Mouse (Mus musculus) ovary, postnatal 14 days (tissue): ENCODE measurements around the gene Noc2l.

Source experiments
- DNase-seq: peaks from one replicate; pipeline ENCODE4 v3.0.0; 2022; ENCODE audit warnings: low spot score

Gene Noc2l

DNA sequence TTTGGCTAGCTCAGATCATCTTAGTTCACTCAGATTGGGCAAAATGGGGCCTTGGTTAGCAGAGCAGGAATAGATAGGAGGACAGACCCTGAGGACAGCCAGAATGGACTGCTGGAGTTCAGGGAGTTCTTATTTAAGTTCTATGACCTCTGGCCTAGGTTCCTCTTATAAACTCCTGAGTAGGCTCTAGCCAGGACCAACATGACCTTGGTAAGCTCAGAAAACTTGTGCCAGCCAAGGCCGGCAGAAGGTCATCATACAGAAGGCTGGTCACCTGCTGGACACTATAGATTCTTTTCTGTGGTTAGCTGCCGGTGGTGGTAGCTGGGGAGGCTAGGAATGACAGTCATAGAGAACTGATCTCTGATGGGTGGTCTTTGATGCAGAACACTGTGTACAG, 19.6 kb upstream of the Noc2l start:
- DNase-seq, result no peak

DNA sequence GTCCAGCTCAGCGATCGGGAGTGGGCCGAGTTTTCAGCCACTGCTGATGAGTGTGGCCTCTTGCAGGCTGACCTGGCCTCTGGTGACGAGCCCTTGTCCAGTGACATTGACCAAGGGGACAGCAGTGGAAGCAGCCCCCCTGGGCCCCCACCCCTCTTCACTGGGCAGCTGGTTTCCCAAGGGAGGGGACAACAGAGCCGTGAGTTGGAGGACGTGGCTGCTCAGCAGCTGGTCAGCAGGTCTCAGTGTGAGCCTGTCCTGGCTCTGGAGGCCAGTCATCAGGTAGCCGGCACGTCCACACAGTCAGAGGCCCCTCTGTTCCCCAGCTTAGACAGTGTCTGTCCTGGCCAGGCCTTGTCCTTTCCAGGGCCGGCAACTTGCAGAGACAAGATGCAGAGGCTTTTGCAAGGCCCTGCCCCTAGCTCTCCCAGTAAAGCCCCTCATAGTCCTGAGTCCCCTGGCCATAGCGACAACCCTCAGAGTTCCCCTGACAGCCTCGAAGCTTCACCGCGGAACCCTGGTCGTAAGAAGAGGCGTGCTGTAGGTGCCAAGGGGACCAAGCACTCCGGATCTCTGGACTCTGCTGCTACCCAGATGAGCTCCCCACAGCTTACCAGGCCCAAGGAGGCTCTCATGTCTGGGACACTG, 18.7 kb upstream of the Noc2l start:
- DNase-seq, result no peak

DNA sequence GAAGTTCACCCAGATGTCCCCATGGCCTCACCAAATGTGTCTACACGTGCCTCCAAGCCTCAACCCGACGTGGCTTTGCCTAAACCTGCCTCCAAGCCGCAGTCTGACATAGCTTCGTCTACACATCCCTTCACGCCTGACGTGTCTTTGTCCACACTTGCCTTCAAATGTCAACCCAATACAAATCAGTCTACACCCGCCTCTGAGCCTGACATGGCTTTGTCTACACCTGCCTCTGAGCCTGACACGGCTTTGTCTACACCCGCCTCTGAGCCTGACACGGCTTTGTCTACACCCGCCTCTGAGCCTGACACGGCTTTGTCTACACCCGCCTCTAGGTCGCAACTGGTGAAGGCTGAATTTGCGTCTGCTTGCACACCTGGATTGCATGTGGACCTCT, 18.0 kb upstream of the Noc2l start:
- DNase-seq, result no peak

DNA sequence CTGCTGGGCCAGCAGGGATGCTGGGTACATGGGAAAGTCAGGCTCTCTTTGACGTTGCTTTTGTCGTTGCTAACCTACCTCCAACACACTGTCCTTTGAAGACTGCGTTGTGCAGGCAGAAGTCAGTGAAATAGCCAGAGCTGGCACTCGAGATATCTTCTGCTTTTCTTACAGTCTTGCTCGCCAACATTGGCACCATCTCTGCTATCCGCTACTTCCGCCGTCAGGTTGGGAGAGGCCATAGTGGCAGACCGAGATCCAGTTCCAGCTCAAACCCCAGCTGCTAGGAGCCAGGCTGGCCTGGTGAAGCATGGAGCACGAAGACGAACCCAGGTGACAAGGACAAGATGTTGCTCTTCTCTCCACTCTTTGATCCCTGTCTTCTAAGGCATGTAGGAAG, 15.9 kb upstream of the Noc2l start:
- DNase-seq, result no peak

DNA sequence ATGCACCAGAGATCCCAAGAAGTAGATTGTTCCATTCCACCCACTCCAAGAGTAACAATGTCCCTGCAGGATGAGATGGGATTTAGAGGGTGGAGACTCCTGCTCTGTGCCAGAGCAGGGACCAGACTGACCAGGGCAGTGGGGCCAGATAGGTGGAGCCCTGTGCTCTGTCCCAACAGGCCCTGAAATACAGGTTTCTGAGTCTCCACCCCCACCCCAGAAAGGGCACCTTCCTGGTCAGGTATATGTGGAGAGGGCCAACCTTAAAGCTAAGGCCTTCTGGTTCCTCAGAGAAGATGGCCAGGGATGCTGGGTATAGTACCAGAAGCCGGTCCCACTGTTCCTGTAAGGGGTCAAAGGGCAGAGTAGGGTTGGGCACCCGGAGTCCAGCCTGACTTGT, 11.5 kb upstream of the Noc2l start:
- no peak for DNase-seq

DNA sequence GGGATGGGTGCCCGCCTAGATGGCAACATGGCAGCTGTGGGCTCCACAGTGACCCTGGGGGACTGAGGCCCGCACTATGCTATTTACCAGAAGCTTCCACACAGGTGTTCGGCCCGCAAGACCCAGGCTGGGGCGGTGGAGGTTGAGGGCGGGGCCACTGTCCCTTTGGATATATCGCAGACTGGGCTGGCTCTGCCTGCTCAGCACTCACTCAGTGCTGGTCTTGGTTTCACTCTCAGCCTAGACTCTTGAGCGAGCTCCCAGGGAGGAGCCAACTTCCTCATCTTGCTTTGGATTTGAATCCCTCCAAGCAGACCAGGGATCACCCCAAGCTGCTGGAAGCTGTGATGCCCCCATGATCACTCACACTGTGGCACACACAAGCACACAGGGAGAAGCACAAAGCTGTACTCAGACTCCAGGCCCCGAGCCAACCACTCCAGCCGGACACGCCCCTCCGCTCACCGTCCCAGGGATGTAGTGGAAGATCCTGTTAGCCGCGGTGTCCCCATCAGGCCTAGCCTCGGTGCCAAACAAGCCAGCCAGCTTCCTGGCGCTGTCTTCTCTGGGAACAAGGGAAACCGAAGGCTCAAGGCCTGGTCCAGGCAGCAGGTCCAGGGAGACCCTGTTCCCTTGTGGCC, 7.9 kb upstream of the Noc2l start:
- DNase-seq, result no peak

DNA sequence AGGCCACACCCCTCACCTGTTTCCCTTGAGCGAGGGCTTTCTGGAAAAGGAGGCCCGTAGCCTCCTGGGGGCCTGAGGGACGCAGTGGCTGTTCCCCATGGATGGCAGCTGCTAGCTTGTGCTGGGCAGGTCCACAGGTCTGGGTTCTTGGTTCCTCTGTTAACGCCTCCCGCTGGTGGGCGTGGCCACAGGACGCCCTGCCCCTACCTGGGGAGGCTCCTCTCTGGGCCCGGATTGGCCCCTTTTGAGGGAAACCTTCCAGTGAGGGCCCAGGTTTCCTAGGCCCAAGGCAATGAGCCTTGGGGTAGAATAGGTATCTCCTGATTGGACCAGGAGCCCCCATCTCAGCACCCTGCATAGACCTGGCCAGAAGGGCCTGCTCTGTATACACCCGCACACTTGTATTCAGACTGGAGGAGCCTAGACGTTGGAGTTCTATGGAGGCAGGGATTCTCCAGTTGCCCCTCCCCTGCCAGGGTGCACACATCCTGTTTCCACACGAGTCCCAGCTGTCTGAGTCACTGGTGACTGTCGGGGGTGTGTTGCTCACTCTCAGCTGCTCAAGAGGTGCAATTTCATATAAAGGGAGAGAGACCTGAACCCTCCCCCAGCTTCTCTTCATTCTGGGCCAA, 7.3 kb upstream of the Noc2l start:
- no peak for DNase-seq

DNA sequence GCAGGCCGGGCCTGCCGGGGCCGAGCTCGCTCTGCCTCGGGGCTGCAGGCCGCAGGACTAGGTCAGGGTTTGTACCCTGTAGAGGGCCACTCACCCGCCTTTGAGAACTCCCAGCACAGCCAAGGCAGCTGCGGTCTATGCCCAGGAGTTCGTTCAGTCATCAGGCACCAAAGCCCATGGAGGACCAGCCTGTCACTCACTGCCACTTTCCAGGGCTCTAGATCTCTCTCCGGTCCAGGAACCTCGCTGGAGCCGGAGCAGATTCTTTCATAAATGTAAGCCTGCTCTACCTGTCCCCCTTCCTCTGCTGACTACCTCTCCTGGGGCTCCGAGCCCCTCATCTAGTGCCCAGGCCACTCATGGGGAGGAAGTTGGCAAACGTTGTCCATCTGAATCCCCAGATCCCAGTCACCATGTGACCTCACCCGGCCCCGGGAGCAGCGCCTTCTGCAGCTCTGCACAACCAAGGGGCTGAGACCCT, 1.7 kb upstream of the Noc2l start:
- DNase-seq, result no peak

DNA sequence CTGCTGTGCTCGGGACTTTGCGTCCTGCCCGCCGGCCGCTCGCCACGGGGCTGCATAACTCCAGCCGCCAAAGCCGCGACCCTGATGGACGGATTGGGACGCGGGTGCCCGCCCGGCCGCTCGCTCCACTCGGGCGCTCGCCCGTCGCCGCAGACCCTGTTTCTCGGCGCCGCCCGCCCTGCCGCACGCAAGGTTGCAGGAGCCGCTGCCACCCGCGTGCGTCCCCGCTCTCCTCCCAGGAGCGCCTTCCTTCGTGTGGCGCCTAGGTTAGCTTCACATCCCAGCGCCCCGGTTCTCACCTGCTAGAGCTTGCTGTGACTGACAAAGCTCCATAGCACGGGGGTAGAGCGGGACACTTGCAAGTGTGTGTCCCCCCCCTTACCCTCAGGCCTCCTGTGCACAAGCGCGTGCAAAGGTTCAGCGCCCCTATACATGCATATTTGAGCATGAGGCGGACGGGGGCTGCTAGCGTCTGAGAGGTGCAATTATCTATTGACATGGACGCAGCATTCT, 1.1 kb upstream of the Noc2l start, which contains the start of gene Plekhn1:
TSS of gene Plekhn1 (minus strand) at position 157 of the 513 bp plus-strand sequence.
- peak; percentile 55 for DNase-seq

DNA sequence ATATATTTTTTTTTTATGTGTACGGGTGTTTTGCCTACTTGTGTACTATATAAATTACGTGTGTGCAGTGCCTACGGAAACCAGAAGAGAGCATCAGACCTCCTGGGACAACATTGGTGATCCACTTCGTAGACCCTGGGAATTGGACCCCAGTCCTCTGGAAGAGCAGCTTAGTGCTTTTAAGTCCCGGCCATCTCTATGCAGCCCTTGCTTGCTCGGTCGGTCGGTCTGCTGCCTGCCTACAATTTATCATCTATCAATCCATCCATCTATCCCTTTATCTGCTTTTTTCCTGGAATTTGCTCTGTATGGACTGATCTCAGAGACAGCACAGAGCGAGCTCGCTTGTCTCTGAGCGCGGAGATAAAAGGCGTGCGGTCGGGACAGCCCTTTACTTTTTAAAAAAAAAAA, 445 bp upstream of the Noc2l start:
- DNase-seq, result no peak

DNA sequence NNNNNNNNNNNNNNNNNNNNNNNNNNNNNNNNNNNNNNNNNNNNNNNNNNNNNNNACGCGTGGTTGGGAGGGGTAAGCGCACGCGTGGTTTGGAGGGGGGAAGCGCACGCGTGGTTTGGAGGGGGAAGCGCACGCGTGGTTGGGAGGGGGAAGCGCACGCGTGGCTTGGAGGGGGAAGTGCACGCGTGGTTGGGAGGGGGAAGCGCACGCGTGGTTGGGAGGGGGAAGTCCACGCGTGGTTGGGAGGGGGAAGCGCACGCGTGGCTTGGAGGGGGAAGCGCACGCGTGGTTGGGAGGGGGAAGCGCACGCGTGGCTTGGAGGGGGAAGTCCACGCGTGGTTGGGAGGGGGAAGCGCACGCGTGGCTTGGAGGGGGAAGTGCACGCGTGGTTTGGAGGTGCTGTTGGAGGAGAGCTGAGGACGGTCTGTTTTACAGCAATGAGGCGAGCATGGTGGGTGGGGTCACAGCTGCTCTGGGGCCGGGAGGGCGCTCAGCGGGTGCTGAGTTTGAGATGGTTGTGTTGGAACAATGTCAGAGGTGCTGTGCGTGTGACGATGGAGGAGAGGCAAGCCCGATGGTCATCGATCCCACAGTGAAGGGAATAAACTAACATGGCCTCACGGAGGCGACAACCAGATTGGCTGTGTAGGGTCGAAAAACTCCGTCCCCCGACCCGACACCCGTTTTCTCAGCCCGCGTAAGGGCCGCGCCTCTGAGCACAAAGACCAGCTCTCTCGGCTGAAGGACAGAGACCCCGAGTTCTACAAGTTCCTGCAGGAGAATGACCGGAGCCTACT, 1.0 kb downstream of the Noc2l start:
- no peak for DNase-seq

DNA sequence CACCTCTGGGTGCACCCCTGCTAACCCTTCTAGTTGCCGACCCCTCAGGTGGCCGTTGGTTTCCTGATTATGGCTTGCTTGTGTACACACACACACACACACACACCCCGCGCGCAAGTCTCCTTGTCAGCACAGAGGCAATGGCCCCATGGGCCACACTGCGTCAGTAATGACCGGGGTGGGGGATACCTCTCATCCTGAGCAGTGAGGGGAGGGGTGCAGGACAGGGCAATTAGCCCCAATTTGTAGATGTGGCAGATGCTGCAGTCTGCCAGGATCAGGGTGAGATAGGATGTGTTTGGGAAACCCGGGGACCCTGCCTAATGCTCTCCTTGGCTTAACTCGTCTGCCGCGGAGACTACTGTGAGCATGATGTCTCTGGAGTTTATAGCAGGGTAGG, 13.8 kb downstream of the Noc2l start:
- DNase-seq, result no peak

DNA sequence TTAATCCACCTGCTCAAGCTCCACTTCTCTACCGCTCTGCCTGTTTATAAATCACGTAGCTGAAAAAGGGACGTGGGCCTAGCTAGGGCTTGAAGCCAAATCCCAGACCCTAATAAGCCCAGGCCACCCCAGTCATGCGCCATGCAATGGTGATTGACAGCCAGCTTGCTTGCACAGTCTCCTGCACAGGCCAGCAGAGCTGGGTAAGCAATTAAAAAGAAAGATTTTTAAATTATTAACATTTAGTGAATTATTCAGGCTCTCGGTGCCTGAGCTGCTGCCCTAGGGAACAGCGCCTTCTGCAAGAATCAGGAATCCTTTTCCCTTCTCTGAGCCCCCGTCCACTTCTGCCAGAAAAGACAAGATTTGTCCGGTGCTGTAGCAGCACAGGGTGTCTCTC, 15.3 kb downstream of the Noc2l start:
- no peak for DNase-seq

DNA sequence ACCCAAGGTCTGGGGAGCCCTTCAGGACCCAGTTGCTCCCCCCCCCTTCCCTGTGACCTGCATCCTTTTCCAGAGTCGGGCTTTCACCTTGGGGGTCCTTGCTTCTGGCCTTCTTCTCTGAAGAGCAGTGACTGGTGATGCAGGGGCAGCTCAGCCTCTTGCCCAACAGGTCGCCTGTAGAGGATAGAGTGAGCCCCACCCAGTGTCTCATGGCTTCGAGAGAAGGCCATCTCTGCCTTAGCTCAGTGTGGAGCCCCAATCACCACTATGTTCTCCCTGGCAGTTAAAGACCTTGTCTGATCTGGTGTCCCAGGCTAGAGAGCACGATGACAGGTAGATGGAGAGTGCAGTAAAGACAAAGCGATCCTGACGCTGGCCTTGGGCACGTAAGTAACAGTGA, 16.3 kb downstream of the Noc2l start:
- no peak for DNase-seq

DNA sequence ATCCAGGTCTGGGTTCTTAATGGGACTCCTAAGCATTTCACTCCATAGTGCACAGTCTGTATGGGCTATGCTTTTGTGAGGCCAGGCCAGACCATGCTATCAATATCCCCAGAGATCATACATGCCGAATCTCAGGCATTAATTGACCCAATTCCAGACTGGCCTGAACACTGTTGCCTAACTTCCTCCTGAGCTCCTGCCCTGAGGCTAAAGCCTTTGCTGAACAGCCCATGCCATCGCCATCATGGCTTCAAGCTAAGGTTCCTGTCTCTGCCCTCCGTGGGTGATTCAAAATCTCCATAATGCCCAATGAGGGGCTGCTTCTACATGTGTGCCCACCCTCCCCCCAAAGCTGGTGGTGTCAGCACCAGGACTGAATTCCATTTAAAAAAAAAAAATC, 16.8 kb downstream of the Noc2l start:
- DNase-seq, result no peak

DNA sequence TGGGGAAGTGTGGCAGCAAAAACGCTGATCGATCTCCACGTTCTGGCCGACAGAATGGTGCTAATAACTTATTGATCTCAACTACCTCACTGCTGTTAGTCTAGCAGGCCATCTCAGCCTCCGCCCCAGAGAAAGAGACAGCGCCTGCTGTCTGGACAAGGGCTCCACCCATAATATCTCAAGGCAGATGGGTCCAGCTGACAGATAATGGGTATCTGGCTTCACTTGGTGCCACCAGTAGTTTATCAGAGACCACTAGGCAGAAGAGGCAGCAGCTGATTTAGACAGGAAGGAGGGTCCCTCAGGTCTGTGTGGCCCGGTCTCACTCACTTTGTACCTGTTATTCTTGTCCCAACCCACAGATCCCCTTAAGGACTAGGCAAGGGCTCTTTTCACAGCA, 17.2 kb downstream of the Noc2l start:
- DNase-seq, result no peak

DNA sequence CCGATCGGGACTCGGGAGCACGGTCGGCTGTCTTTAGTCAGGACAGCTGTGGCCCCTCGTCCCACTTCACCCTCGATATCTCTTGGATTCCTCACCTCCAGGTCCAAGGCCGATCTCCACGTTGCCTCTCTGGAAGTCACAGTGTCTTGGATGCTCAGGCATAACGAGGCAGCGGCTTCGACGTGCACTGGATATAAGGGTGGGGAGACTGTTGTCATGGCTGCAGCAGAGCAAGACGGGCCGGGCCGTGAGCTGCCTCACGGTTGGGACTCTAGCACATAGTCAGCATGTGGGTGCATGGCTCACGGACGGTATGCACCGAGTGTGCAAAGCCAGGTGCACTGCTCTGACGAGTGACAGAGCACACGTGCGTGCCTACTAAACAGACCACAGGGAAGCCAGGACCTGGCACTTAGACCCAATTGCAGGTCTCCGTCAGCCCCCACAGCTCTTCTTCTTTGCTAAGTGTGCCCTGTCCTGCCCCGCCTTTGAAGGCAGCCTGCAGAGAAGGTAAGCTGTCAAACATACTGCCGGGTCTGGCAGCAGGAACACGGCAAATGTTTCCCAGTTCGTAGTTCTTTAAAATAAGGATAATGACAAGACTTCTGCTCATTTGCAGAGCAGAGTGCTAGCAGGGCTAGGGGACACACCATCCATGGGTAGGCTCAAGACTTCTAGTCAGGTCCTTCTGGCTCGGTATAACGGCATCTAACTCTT, 18.7 kb downstream of the Noc2l start:
- no peak for DNase-seq

DNA sequence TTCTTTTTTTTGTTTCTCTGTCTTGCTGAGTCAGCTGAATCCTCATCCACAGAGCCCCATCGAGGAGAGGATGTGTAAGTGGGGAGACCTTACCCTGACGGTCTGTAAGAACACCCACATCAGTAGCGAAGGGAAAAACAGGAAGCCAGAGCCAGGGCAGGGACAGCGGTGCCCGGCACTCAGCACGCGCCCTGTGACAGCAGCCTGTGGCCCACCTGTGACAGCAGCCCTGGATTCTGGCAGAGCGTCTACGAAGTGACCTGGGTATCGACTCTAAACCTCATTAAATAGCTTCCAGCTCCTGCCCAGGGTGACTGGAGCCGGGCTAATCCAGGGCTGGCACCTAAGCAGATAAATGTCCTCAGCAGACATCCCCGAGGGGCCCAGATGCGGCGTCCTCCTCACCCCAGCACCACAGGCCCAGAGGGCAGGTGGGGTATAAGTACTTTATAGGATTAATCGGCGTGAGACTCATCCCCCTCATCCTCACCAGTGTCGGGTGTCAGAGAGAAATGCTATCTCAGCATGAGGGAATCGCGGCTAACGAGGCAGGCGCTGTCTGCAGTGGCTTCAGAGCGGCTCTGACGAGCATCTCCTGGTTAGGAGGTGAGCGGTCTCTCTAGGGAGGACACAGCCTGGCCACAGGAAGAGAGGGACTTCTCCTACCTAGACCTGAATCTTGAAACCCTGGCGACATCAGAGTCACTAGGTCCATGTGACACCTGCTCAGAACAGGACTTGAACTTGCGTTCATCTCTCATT, 19.4 kb downstream of the Noc2l start, which contains the start of gene Samd11:
TSS of gene Samd11 (minus strand) at position 580 of the 762 bp plus-strand sequence.
- DNase-seq, result no peak
